Mouse (Mus musculus): ENCODE results near the gene Gimap7. TPM values are rescaled to one million over a fixed set of nuclear protein-coding genes. Genes with fewer than 3 reads are reported as not detected.

Gimap7 gene
- polyA plus RNA-seq (2017; shearing (Covaris generic)), result 100 to 1,000 TPM; 203 to 540 TPM

DNA sequence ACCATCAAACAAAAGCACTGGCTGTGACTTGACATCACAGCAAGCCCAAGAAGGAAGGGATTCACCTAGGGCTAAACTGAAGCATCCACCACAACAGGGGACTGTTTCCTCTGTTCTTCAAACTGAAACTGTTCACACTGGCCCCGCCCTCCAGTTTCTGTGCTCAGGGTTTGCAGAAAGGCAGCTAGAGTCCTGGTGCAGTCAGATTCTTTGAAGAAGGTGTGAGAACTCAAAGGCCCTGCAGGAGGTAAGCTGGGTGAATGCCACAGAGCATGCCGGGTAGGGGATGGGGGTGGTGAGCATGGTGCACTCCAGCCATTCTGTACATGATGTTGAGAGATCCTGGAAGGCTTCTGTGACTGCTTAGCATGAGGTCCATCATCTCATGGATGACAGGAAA lies at the start of gene Gimap7, which contains the start of gene Gm28053:
Gimap7 (plus strand) TSS at position 167 of the 400 bp plus-strand sequence.
Gm28053 (plus strand) TSS at position 153 of the 400 bp plus-strand sequence.

DNA sequence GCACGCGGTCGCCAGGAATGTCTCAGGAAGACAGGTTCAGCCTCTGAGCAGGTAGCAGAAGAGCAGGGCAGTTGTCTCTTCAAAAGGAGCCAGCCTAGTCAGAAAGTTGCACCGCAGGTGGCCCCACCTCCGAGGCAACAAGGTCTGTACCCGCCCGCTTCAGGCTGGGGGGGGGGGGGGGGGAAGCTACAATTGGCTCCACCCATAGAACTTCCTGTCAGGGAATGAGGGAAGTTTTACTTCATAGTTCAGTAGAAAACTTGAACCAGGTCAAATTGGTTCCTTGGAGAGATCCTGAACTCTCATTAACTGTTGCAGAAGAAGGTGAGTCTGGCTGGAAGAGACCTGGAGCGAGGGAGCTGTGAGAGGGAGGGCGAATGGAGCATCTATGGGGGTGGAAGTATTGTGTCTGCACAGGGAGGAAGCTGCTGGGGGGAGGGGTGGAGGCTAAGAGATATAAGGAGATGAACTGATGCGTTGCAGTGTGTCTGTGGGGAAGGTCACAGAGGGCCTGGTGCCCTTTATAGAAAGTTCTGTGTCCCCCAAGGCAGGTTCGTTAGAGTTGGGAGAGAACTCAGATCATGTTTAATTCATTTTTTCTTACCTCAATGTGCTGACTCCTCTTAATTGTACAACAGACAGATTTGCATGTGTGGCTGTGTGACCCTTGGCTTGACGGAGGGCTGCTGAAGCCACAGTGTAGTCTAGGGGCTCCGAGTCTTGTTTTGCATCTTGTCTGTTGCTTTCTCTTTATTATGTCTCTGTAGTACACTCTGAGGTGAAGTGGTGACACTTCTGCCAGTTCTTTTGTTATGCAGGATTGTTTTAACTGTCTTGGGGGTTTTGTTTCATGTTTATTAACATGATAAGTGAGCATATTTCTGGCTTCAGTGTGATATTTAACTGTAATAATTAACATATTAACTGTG lies 42.2 kb upstream of the Gimap7 start, which contains the start of gene Gimap9:
Gimap9 (plus strand) TSS at position 199 of the 929 bp plus-strand sequence.

DNA sequence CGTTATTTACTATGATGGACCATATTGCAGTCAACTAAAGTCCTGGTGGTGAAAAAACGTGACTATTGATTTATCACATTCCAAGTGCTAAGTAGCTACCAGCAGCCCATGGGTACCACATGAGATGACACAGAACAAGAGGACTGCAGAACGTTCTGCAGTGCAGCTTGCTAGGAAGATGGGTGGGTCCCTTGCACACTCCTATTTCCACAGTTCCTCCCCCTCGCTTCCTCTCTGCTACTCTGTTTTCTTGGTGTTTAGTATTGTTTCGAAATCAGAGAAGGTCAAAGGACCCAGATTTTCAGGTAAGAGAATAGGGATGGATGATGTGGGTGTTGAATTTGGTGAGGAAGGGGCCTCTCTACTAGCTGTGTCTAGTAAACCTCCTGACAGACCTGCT lies 34.1 kb upstream of the Gimap7 start, which contains the start of gene Gimap4:
Gimap4 (plus strand) TSS at position 231 of the 400 bp plus-strand sequence.

DNA sequence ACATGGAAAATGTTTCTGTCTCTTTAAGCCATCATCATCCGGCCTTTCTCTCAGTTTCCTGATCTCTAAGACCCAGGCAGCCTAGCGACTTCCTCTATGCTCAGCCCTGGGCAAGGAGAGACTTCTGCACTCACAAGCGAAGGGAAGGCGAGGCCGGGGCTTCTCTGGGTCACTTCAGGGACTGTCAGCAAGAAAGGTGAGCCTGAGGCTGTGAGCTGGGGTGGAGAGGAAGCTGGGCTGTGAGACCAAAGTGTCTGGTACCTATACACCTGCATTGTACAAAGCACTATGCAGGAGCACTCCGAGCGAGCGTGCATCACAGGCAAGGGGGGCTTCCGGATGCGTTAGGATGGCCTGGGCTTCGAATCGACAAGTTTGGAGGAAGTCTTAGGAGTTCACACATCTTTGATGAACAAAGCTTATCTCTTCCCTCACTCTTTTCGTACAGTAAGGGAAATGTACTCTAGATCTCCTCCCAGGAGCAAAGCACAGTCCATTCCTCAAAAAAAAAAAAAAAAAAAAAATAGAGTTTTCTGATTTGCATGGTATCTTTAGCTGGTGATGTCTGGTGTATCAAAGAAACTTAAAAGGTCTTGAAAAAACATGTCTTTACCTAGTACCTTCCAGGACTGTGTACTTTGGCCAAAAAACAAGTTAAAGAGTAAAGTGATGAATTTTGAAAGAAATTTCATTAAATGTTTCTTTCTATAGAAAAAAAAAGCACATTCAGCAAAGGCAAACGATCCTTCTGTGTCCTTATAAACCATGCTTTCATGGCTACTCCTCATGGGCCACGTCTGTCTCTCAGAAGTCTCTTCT lies 20.7 kb downstream of the Gimap7 start, which contains the start of gene Gimap1:
Gimap1 (plus strand) TSS at position 94 of the 819 bp plus-strand sequence.

DNA sequence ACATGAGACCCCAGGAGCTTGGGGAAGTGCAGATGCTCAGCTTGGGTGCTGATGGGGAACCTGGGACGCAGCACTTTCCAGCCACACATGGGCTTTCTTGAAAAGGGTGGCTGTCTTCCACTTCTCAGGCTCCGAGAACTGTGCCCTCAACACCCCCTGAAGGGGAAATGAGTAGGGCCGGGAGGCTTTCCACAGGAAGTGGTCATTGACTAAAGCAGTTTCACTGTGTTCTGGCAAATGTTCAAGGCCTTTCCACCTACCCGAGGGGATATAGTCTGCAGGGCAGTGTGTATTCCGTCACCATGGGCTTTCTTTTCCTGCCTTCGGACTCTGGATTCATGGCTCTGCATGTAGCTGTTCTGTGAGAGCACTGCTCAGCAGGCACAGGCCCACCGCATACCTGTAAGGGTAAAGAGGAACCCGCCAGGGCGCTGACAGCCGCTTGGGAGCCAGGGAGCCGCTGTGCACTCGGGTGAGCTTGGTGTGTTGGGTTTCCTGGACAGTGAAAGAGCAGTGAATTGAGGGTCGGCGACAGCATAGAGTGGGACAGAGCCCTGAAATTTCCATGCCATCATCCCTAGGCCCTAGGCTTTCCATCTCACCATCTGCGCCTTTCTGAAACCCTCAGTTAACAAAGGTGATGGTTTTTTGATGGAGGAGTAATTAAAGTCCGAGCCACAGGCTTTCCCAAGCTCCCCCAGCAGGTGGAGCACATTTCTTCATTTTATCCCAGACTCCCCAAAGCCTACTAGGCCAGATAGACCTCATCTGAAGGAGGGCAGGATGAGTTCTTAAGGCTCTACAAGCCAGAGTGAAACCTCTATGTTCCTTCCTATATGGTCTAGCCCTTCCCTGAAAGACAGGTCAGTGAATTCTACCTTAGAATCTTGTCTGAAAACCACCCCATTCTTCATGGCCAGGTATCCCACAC lies 27.8 kb downstream of the Gimap7 start, which contains the start of gene Gimap5:
Gimap5 (plus strand) TSS at position 239 of the 931 bp plus-strand sequence.

DNA sequence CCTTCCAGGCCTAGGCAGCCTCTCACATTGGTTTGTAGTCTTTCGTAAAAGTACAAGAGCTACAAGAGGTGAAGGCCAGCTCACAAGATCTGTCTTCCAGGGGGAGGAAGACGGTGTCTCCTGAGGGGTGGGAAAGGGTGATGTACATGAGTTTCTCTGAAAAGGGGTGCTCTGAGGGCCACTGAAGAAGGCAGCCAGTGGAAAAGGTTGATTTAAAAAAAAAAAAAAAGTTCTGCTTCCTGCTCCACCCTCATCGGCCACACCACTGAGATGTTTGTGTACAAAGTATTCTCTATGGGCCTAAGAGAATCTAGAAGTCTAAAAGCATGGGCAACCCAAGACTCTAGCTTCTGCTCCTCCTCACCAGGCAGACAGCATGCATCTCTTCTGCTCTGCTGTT lies 52.3 kb downstream of the Gimap7 start, which contains the start of gene Gimap3:
Gimap3 (minus strand) TSS at position 156 of the 400 bp plus-strand sequence.

Other genes starting within 250 kb of the Gimap7 start
- under 1 TPM in 1 of 2 experiments, not detected in 1; 0.48 TPM for gene Atp6v0e2, start 181.0 kb upstream of the Gimap7 start, polyA plus RNA-seq (2017; shearing (Covaris generic))
- gene Lrrc61, start 163.8 kb upstream of the Gimap7 start, polyA plus RNA-seq (2017; shearing (Covaris generic)), result 10 to 100 TPM; 25.9 to 45.8 TPM
- gene Rarres2, start 145.8 kb upstream of the Gimap7 start, polyA plus RNA-seq (2017; shearing (Covaris generic)), result not detected
- gene Gm45021, start 129.0 kb upstream of the Gimap7 start, polyA plus RNA-seq (2017; shearing (Covaris generic)), result under 1 TPM in 1 of 2 experiments, not detected in 1; 0.66 TPM
- gene Repin1, start 124.7 kb upstream of the Gimap7 start, polyA plus RNA-seq (2017; shearing (Covaris generic)), result 1 to 10 TPM; 3.7 to 3.9 TPM
- not detected for gene Gm44965, start 124.7 kb upstream of the Gimap7 start, polyA plus RNA-seq (2017; shearing (Covaris generic))
- 1 to 10 TPM; 5.0 to 6.3 TPM for gene Zfp775, start 116.6 kb upstream of the Gimap7 start, polyA plus RNA-seq (2017; shearing (Covaris generic))
- 1 to 10 TPM; 1.9 to 3.2 TPM for gene AI854703, start 91.9 kb upstream of the Gimap7 start, polyA plus RNA-seq (2017; shearing (Covaris generic))
- gene Gimap8, start 71.4 kb upstream of the Gimap7 start, polyA plus RNA-seq (2017; shearing (Covaris generic)), result 100 to 1,000 TPM in 1 of 2 experiments, 10 to 100 TPM in 1; 70.0 to 140 TPM
- 100 to 1,000 TPM; 214 to 248 TPM for gene Gimap9, start 42.5 kb upstream of the Gimap7 start, polyA plus RNA-seq (2017; shearing (Covaris generic))
- gene Gimap4, start 34.1 kb upstream of the Gimap7 start, polyA plus RNA-seq (2017; shearing (Covaris generic)), result 1,000 to 10,000 TPM; 1,333 to 1,797 TPM
- gene Gimap6, start 10.4 kb upstream of the Gimap7 start, polyA plus RNA-seq (2017; shearing (Covaris generic)), result 100 to 1,000 TPM; 817 to 869 TPM
- gene Gm28053, start within 50 bp of the Gimap7 start, polyA plus RNA-seq (2017; shearing (Covaris generic)), result 10 to 100 TPM; 17.3 to 28.7 TPM
- gene Gimap1, start 20.4 kb downstream of the Gimap7 start, polyA plus RNA-seq (2017; shearing (Covaris generic)), result 100 to 1,000 TPM; 503 to 521 TPM
- 100 to 1,000 TPM; 206 to 224 TPM for gene Gimap5, start 27.6 kb downstream of the Gimap7 start, polyA plus RNA-seq (2017; shearing (Covaris generic))
- 1,000 to 10,000 TPM; 1,187 to 1,607 TPM for gene Gimap3, start 52.2 kb downstream of the Gimap7 start, polyA plus RNA-seq (2017; shearing (Covaris generic))
- gene Tmem176a, start 122.3 kb downstream of the Gimap7 start, polyA plus RNA-seq (2017; shearing (Covaris generic)), result 1 to 10 TPM; 5.1 to 6.5 TPM
- gene Tmem176b, start 122.9 kb downstream of the Gimap7 start, polyA plus RNA-seq (2017; shearing (Covaris generic)), result 10 to 100 TPM; 10.2 to 19.0 TPM
- under 1 TPM in 1 of 2 experiments, not detected in 1; 0.57 TPM for gene Aoc1, start 154.3 kb downstream of the Gimap7 start, polyA plus RNA-seq (2017; shearing (Covaris generic))
- gene 1600015I10Rik, start 211.3 kb downstream of the Gimap7 start, polyA plus RNA-seq (2017; shearing (Covaris generic)), result not detected